In the genomic region with DNA sequence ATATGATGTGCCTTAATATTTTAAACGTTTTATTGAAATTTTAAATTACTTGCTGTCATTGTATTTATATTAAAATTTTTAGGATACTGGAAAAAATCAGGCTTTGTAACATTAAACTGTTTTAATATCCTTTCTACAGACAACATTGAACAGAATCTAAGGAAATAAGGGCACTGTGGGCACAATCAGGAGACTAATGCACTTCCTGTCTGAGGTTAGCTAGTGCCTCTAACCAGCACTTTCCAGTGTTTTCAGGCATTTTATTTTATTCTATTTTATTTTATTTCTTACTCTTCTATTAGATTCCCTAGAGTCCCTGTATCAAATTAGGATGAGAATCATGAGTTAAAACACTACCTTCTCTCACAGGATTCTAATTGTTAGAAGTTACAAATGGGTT, we compare ENCODE assay signal across 19 mouse cellular contexts. TPM values are rescaled to one million over a fixed set of nuclear protein-coding genes. Genes with fewer than 3 reads are reported as not detected.
A peak's percentile ranks its signal among the peaks of the same experiment; 100 is the strongest.
DNase-seq lines count a peak whose midpoint lies in the region; ATAC-seq and TF ChIP-seq lines count a peak whose summit lies in the region.
"Had no signal": no experiment of that assay in that cellular context is flagged by ENCODE, and none has a peak within 500 bp of the region (broad histone marks: within the 10 kb centered on the region; RNA-seq: fewer than 3 reads in every experiment).

No protein-coding gene starts in this region.

- H3K79me2 ChIP-seq in heart, adult 2 months (replicated peaks; ENCODE audit: control insufficient read depth, insufficient read depth, low read length): no peaks in the 10 kb centered on the region; the same call in 1 of the 2 replicates

- WGBS in heart, adult 2 months: 60% methylated on average over 1 of the region's 1 CpGs
- 65% methylated on average over 1 of the region's 1 CpGs for WGBS in heart, embryonic 10.5 days

- peak overlapping the region; percentile 77 for H3K27ac ChIP-seq in heart, adult 2 months
- no peak overlapping the region for H3K27ac ChIP-seq in heart, embryonic 10.5 days
- H3K27ac ChIP-seq: embryonic facial prominence, embryonic 10.5 days; embryonic facial prominence, embryonic 12.5 days had no signal

- no peak for TF ChIP-seq CTCF in heart, adult 2 months (IDR thresholded peaks at IDR 0.05)

- DNase-seq in heart, adult 2 months: no peak
- DNase-seq in heart, embryonic 10.5 days (ENCODE audit: low spot score): no peak
- DNase-seq in layer of hippocampus, adult 18-20 months (ENCODE audit: low spot score in 2 of 2): no peak
- no peak for DNase-seq in gastrocnemius, postnatal 10 days
- DNase-seq: adrenal gland, adult 2 months; adrenal gland, postnatal 10 days; adrenal gland, postnatal 25 days; cerebellum, adult 11 months; cerebellum, adult 18-20 months; cerebellum, adult 8-10 months; cerebellum, adult 9-11 months; cerebellum, postnatal 14 days; cerebellum, postnatal 36 days had no signal

- H3K9me3 ChIP-seq in heart, embryonic 10.5 days: no peaks in the 10 kb centered on the region
- H3K9me3 ChIP-seq: embryonic facial prominence, embryonic 10.5 days; embryonic facial prominence, embryonic 12.5 days had no signal

- peak; percentile 60 to 64; a peak in 3 of 4 replicates for ATAC-seq in hematopoietic stem cell, adult 5-6 weeks (replicated peaks in 1 of 2; ENCODE audit: insufficient read depth in 1 of 2, low FRiP score in 2 of 2, low TSS enrichment in 1 of 2, low read depth in 1 of 2, poor library complexity in 2 of 2, severe bottlenecking in 2 of 2)
- ATAC-seq: forebrain, embryonic 14.5 days; forebrain, embryonic 16.5 days had no signal

- no peak overlapping the region for H3K4me3 ChIP-seq in heart, adult 2 months
- H3K4me3 ChIP-seq in heart, embryonic 10.5 days: no peak overlapping the region
- H3K4me3 ChIP-seq: embryonic facial prominence, embryonic 10.5 days; embryonic facial prominence, embryonic 12.5 days had no signal

- no peaks in the 10 kb centered on the region for H3K27me3 ChIP-seq in heart, adult 2 months (ENCODE audit: control insufficient read depth, insufficient read depth, low read length)
- H3K27me3 ChIP-seq in heart, embryonic 10.5 days (ENCODE audit: insufficient read depth, poor library complexity, severe bottlenecking): no peaks in the 10 kb centered on the region
- H3K27me3 ChIP-seq: embryonic facial prominence, embryonic 12.5 days had no signal

- intact Hi-C loops in heart, adult 2 months (cut with DNase I): loop anchor here (10.0 kb wide), 1 partner anchor 199 kb away; no protein-coding TSS in a partner anchor

- no peaks in the 10 kb centered on the region; the same call in none of the 2 replicates for H3K4me1 ChIP-seq in heart, adult 2 months (ENCODE audit: control insufficient read depth, insufficient read depth, low read length)
- peaks cover 11% of the 10 kb centered on the region; the same call in 1 of the 2 replicates for H3K4me1 ChIP-seq in heart, embryonic 10.5 days

- no peak for TF ChIP-seq EP300 in heart, adult 2 months (IDR thresholded peaks at IDR 0.05; ENCODE audit: insufficient read depth, low read depth, low read length)

- H3K36me3 ChIP-seq in heart, adult 2 months (ENCODE audit: control insufficient read depth, insufficient read depth, low read length): peaks cover 15% of the 10 kb centered on the region
- no peaks in the 10 kb centered on the region for H3K36me3 ChIP-seq in heart, embryonic 10.5 days
- H3K36me3 ChIP-seq: embryonic facial prominence, embryonic 10.5 days; embryonic facial prominence, embryonic 12.5 days had no signal

- H3K9ac ChIP-seq in heart, adult 2 months (ENCODE audit: low read depth, low read length): no peak overlapping the region
- H3K9ac ChIP-seq: embryonic facial prominence, embryonic 12.5 days had no signal

- TF ChIP-seq POLR2A in heart, adult 2 months (IDR thresholded peaks at IDR 0.05; ENCODE audit: insufficient read depth, low read depth, low read length): no peak

RNA-seq across cellular contexts. Expression of a gene that starts 28.1 kb away (rescaled TPM):
- 100 to 1,000 TPM in 1 of 2 experiments, 10 to 100 TPM in 1; 82.7 to 107 TPM for total RNA-seq in heart, adult 2 months (2021)
- polyA plus RNA-seq in heart, adult 2 months (2012; rRNA removed): 44.0 and 72.3 TPM in 2 replicates
- polyA plus RNA-seq in heart, embryonic 10.5 days (2016; fragmentation: Nextera tagmentation; extraction: Ambion mirVana): 20.6 and 23.9 TPM in 2 replicates
- total RNA-seq in hematopoietic stem cell, adult 5-6 weeks (2017): 6.6 and 8.1 TPM in 2 replicates
- 10 to 100 TPM; 57.1 to 58.3 TPM for total RNA-seq in layer of hippocampus, adult 18-20 months (2021)
- total RNA-seq in gastrocnemius, postnatal 10 days (2021): 10 to 100 TPM in 1 of 2 experiments, 1 to 10 TPM in 1; 9.6 to 16.8 TPM
- total RNA-seq: MEL had no signal
